Mouse (Mus musculus) bone marrow macrophage, adult 2 months (primary cell): ENCODE results near the gene Anks1b.

Experiments
- CTCF ChIP-seq: IDR thresholded peaks from 2 replicates; pipeline ENCODE4 v1.5.1; 2012; ENCODE audit warnings: low read depth, mild to moderate bottlenecking, low read length, moderate library complexity
- POLR2A ChIP-seq: IDR thresholded peaks from 2 replicates; pipeline ENCODE4 v1.6.1; 2012; ENCODE audit warnings: mild to moderate bottlenecking, low read depth, low read length, borderline replicate concordance

DNA sequence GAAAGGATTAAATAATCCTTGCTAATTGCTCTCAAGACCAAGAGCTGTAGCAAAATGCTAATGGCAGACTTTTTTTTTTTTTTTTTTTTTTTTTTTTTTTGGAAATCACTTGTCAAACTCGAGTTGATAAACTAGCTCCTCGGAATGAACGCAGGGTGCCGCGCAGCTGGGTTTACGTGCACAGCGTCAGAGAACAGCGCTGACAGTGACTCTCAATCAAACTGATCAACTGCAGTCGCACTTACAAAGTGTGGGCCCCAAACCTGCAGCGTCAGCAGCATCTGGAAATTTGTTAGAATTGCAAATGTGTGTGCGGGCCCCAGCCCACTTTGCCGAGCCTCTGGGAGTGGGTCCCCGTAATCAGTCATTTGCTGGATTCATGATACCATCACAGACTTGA is 1061.4 kb downstream of the Anks1b start:
- no peak for TF ChIP-seq CTCF
- no peak for TF ChIP-seq POLR2A
